Mouse (Mus musculus): Measurements from ENCODE around the gene Kif16b. TPM values are rescaled to one million over a fixed set of nuclear protein-coding genes. Genes with fewer than 3 reads are reported as not detected.
A peak's percentile ranks its signal among the peaks of the same experiment; 100 is the strongest.
"Not testable (repeated sequence)": the region's sequence is repeated elsewhere in the genome, so short reads cannot be mapped to it uniquely, and the experiment has no call there.

Kif16b gene
- polyA plus RNA-seq, 1 experiment from 2014 or later = 3.9 TPM

DNA sequence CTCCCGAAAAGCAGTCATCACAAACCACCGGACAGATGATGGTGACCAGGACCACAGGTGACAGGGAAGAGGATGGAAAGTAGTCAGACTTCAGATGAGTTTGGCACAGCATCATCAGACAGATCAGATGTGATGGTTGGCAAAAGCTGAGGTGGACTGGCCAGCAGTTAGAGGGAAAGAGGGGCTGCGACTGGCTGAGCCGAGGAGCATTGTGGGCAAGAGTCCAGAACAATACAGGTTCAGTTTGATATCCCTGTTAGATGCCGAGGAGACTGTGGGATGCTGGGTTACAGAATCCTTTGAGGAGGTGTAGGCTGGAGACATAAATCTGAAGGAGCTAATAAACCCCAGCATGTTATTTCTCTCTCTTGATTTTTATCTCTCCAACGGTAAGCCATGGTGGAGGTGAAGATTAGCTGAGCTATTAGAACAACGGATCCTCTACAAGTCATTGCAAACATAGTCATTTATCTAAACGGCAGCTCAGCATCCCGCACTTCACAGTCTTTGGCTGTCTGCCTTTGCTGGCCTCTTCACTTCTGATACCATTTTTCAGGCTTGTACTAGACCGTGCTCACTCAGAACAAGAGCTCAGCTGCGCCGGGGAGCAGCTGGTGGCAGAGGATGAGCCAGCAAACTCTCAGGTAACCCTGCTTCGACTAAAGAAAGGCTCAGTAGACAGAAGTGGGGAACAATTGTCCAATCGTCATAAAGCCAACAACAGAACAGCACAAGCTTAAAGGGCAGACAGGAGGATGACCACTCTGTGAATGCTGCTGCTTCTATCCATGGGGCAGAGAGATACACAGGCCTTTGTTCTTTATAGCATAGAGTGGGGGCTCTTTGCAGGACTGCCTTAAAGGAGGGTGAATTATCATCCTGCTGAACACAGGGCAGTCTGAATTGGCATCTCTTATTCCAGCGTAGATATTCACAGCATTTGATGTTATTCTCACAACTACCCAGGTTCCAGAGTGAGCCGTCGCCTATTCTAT, 304.9 kb downstream of the Kif16b start:
- no peaks in the 10 kb centered on the region for H3K36me3 ChIP-seq
- H3K4me2 ChIP-seq (replicated peaks) = no peak overlapping the region
- WGBS = 75% methylated on average over 17 of the region's 17 CpGs
- peaks cover 11% of the 10 kb centered on the region; the same call in 1 of the 2 replicates for H3K27me3 ChIP-seq
- H3K9ac ChIP-seq (replicated peaks) = no peak overlapping the region
- H3K27ac ChIP-seq = no peak overlapping the region
- peaks cover 3% of the 10 kb centered on the region; the same call in 1 of the 2 replicates for H3K4me1 ChIP-seq (replicated peaks)
- ATAC-seq = peak; percentile 71; the same call in 1 of the 2 replicates
- H3K4me3 ChIP-seq (replicated peaks) = no peak overlapping the region
- no peaks in the 10 kb centered on the region for H3K9me3 ChIP-seq

DNA sequence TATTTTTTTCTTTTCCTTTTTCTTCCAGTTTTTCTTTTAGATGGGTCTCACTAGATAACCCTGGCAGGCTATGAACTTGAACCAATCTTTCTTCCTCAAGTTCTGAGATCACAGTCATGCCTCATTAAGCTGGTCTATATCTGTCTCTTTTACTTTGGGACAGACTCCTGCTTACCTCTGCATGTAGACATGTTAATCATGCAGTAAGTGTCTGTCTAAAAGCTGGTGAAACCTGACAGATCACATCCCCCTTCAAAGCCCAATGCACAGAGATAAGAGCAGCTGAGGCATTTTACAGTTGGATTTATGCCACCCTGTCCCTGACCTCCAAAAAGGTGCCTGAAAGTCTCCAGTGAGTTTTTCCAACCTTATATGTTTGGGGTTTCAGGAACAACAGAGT, 310.4 kb downstream of the Kif16b start:
- Histone ChIP-seq H3K36me3 (no peaks in the 10 kb centered on the region), H3K9me3 (no peaks in the 10 kb centered on the region), H3K27me3 (peaks cover 12% of the 10 kb centered on the region; the same call in 1 of the 2 replicates), H3K4me3 (replicated peaks) (no peak overlapping the region), H3K4me2 (replicated peaks) (no peak overlapping the region), H3K4me1 (replicated peaks) (peaks cover 24% of the 10 kb centered on the region), H3K9ac (replicated peaks) (no peak overlapping the region), H3K27ac (no peak overlapping the region)
- no peak for ATAC-seq

DNA sequence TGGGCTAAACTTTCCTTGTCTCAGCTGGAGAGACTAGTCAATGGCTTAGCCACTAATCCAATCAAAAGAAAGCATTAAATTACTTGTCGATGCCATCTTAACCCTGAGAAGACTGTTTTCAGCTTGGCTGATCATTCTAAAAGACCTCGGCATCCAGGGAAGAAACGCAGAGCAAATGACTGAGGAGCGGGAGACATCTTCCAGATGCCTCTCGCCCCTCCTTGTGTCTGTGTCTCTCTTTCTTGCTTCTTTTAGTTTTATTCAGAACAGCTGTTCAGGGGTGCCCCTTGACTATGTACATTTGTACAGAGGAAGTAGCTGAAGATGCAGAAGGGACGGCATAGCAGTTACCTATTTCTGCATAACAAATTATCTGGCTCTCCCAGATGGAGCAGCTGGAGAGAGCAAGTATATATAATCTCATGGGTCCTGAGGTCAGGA, 311.0 kb downstream of the Kif16b start:
- peak overlapping the region; percentile 29; the same call in 1 of the 2 replicates for H3K4me2 ChIP-seq (replicated peaks)
- no peak overlapping the region for H3K9ac ChIP-seq (replicated peaks)
- H3K4me1 ChIP-seq (replicated peaks) = peaks cover 24% of the 10 kb centered on the region
- no peaks in the 10 kb centered on the region for H3K36me3 ChIP-seq
- H3K4me3 ChIP-seq (replicated peaks) = no peak overlapping the region
- 6% methylated on average over 6 of the region's 6 CpGs for WGBS
- peaks cover 14% of the 10 kb centered on the region; the same call in 1 of the 2 replicates for H3K27me3 ChIP-seq
- no peaks in the 10 kb centered on the region for H3K9me3 ChIP-seq
- peak overlapping the region; percentile 59; the same call in 1 of the 2 replicates for H3K27ac ChIP-seq
- ATAC-seq = peak; percentile 30; the same call in 1 of the 2 replicates

DNA sequence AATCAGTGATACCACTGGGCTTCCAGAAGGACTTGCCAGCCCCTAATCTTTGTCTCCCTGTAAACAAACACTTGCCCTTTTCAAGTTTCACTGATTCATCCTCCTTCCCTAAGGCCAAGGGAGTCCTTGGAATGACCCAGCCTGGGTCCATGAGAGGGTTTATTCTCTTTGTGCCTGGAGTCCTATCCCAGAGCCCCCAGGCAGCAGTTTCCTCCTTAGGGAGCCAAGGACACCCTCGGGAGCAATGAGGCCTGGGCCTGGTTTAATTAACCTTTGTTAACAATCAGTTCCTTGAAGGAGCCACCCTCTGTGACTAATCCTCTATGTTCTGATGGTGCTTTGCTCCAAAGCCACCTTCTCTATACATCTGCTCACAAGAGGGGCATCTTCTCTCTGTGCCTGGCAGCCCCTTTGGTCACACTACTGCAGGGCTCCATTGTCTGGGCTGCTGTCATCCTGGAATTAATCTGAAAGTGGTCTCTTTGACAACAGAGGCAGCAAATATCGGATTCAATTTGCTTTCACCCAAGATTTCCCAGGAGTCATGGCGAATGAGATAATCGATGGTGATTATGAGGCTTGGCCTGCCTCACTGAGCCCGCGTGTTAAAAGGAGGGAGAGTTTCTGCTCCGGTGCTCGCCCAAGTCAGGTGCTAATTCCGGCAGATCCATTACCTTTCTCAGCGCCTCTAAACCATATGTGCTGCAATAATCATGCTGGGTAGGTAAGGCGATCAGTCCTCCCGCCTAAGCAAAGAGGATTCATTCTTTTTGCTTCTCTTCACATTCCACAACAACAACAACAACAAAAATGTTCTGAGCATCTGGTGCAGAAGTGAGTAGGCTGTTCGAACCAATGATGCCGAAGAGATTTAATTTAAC, 311.7 kb downstream of the Kif16b start:
- H3K27ac ChIP-seq = peak overlapping the region; percentile 59
- no peak overlapping the region for H3K9ac ChIP-seq (replicated peaks)
- H3K4me3 ChIP-seq (replicated peaks) = no peak overlapping the region
- H3K27me3 ChIP-seq = peaks cover 16% of the 10 kb centered on the region; the same call in 1 of the 2 replicates
- no peaks in the 10 kb centered on the region for H3K9me3 ChIP-seq
- 5% methylated on average over 14 of the region's 14 CpGs for WGBS
- peak; percentile 92 for ATAC-seq
- peaks cover 24% of the 10 kb centered on the region for H3K4me1 ChIP-seq (replicated peaks)
- H3K4me2 ChIP-seq (replicated peaks) = peak overlapping the region; percentile 29
- no peaks in the 10 kb centered on the region for H3K36me3 ChIP-seq

DNA sequence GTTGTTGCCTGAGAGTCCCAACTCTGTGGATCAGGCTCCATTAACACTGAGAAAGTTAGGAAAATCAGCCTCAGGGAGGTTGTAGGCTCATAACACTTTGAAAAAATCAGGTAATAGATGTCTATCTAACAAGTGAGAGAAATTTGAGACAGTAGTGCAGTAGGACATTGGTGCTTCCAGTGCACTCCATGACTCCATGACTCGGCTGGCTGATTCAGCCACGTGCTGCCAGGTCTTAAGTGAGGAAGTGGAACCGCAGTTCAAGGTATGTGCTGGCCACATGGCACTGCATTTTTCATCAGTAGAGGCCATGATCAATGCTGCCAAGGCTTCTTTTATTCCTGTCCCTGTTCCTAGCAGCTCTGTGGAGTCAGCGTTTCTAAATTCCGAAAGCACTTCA, 315.5 kb downstream of the Kif16b start:
- Histone ChIP-seq H3K4me2 (replicated peaks) (no peak overlapping the region), H3K27ac (no peak overlapping the region), H3K36me3 (no peaks in the 10 kb centered on the region), H3K4me1 (replicated peaks) (peaks cover 22% of the 10 kb centered on the region), H3K4me3 (replicated peaks) (no peak overlapping the region), H3K9me3 (no peaks in the 10 kb centered on the region), H3K9ac (replicated peaks) (no peak overlapping the region), H3K27me3 (0 out of 2 replicates have a peak, but pooled peaks cover 20% of the 10 kb centered on the region)
- 89% methylated on average over 5 of the region's 5 CpGs for WGBS
- ATAC-seq = no peak

DNA sequence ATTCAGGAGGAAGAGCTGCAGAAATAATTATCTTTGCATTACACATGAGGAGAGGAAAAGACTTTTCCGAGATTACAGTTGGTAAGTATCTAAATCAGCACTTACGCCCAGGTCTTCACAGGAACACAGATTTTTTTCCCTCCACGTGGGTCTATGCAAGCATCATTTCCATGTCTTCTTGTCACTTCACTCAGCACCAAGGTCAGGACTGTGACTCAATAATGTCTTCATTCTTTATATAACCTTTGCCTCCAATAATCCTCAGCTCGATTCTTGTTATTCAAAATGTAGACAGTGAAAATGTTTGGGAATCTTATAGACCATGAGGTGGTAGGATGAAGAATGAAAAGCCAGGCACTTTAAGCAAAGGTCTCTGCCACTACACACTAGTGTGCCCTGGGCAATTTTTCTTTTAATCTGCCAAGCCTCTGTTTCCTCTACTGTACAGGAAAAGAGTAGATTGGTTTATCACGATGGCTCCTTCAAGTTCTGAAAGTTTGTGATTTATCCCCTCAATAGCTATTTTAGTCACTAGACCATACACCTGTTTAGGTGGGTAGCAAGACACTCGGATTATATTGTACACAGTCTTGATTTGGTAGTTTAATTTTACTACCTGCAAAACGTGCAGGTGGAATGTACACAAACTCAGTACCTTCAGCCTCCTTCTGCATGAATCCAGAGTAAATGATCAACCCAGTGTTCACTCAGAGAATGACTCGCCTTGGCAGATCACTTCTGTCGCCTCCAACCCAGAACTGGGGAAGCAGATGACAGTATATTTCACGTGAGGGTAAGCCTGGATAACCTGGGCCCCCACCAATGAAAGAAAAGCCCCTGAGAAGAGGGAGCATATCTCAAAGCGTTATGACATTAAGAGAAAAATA, 316.2 kb downstream of the Kif16b start:
- H3K9me3 ChIP-seq = no peaks in the 10 kb centered on the region
- no peak overlapping the region for H3K9ac ChIP-seq (replicated peaks)
- H3K4me3 ChIP-seq (replicated peaks) = no peak overlapping the region
- no peak overlapping the region for H3K27ac ChIP-seq
- no peak for ATAC-seq
- 0 out of 2 replicates have a peak, but pooled peaks cover 20% of the 10 kb centered on the region for H3K27me3 ChIP-seq
- peaks cover 14% of the 10 kb centered on the region for H3K4me1 ChIP-seq (replicated peaks)
- no peak overlapping the region for H3K4me2 ChIP-seq (replicated peaks)
- H3K36me3 ChIP-seq = no peaks in the 10 kb centered on the region
- 90% methylated on average over 11 of the region's 11 CpGs for WGBS

DNA sequence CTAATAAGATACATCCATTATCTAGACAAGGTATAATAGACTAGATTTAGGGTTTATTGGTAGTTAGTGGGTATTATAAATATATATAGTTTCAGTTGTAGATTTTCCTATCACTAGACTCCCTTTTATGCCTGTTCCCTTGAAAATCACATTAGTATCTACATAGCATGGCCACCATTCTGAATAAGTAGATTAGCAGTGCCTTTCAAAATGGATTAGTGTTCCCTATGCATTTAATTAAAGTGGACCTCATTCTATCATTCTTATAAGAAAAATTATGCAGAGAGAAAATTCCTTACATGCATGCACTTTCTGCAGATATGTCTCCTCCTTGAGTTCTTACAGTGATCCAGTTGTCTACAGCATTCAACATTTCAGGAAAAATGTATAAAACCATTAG, 320.9 kb downstream of the Kif16b start:
- Histone ChIP-seq H3K27me3 (0 out of 2 replicates have a peak, but pooled peaks cover 15% of the 10 kb centered on the region), H3K4me2 (replicated peaks) (no peak overlapping the region), H3K9me3 (no peaks in the 10 kb centered on the region), H3K9ac (replicated peaks) (no peak overlapping the region), H3K4me3 (replicated peaks) (no peak overlapping the region), H3K4me1 (replicated peaks) (no peaks in the 10 kb centered on the region; the same call in 1 of the 2 replicates), H3K36me3 (no peaks in the 10 kb centered on the region), H3K27ac (no peak overlapping the region)
- no peak for ATAC-seq

DNA sequence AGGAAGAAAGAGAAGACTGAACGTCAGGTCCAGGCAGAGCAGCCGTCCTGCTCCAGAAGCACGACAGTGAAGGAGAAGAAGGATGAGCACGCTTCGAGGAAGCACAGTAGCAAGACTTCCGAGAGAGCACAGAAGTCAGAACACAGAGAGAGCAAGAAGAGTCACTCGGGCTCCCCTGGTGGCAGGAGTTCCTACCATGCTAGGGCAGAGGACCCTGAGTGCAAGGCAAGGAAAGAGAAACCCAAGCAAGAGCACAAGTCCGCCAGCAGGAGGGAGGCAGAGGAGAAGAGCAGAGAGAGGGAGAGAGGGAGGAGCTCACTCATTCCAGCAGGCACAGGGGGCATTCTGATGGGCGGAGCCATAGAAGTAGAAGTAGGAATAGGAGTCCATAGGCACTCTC, 323.9 kb downstream of the Kif16b start:
- H3K4me1 ChIP-seq (replicated peaks); H3K36me3 ChIP-seq; H3K9ac ChIP-seq (replicated peaks); H3K4me2 ChIP-seq (replicated peaks); H3K9me3 ChIP-seq; H3K4me3 ChIP-seq (replicated peaks); ATAC-seq; H3K27ac ChIP-seq; H3K27me3 ChIP-seq: not testable (repeated sequence)
- WGBS = 83% methylated on average over 9 of the region's 9 CpGs

DNA sequence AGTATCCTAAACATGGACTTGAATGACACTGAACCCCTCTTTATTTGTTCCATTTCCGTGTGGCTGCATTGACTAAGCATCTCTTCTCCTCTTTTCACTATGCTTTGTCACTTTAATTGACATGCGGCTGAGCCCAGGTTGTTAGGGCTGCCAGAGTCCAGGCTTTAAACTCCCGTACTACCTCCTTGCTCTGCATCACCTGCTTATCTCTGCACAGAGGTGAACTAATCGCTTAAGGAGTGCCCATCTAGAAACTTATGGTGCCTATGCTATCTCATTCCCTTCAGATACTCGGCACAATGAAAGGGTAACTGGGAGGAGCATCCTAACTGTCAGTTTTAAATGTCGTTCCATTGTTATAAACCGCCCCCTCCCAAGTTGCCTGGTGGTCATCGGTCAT, 331.6 kb downstream of the Kif16b start:
- WGBS = 73% methylated on average over 8 of the region's 8 CpGs
- no peaks in the 10 kb centered on the region for H3K36me3 ChIP-seq
- no peaks in the 10 kb centered on the region for H3K4me1 ChIP-seq (replicated peaks)
- no peak overlapping the region for H3K27ac ChIP-seq
- ATAC-seq = no peak
- H3K27me3 ChIP-seq = peaks cover 3% of the 10 kb centered on the region; the same call in 1 of the 2 replicates
- H3K9me3 ChIP-seq = no peaks in the 10 kb centered on the region
- H3K9ac ChIP-seq (replicated peaks) = no peak overlapping the region
- no peak overlapping the region for H3K4me2 ChIP-seq (replicated peaks)
- H3K4me3 ChIP-seq (replicated peaks) = no peak overlapping the region

Data from midbrain, embryonic 13.5 days (tissue).